Mouse (Mus musculus) lung, postnatal 0 days (tissue): ENCODE results near the gene Nrxn3.

Source experiments
- CTCF ChIP-seq: IDR thresholded peaks from 2 replicates; pipeline ENCODE4 v1.5.1; 2016; ENCODE audit warnings: antibody characterized with exemption, mild to moderate bottlenecking
- EP300 ChIP-seq: IDR thresholded peaks from 2 replicates; pipeline ENCODE4 v1.6.1; 2016; ENCODE audit warnings: antibody characterized with exemption, mild to moderate bottlenecking, control low read depth

DNA sequence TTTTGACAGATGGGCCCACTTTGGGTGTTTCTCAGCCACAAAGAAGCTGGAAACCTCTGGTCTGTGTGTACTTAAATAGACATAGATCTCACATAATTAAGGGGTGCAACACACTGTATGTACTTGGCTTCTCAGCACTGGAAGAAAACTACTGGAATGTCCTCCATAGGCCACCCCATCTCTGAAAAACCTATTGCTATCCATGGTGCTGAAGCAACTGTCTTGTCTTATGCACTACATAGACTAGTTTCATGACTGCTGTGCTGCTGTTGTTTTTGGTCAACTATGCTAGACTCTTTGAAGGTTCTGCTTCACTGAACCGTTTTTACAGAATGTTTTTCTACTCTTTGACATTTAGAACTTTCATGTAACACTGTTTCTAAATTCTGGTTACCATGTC is 519.8 kb downstream of the Nrxn3 start:
- TF ChIP-seq CTCF = no peak
- no peak for TF ChIP-seq EP300
